Mouse (Mus musculus): Measurements from ENCODE around the gene Tcf7l2.

Tcf7l2 gene

DNA sequence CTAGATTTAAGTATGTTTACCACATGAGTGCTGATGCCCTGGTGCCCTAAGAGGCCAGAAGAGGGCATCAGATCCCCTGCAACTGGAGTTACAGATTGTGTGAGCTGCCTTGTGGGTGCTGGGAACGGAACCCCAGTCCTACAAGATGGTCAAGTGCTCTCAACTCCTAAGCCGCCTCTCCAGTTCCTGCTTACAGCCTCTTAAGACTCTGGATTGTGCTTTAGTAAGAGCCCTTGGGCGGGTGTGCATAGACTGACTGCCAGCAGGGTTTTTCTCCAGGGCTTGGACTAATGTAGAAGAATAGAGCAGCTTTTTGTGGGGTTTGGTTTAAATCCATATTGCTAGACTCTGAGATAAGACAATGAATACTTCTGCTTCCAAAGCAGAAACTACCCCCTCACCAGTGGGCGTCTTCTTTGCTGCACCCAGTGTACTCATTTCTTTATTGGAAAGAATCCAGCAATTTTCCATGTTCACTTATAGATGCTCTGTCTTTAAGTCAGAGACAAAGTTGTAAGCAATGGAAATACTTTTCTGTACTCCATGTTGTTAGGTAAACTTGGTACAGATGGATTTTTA, 92.3 kb downstream of the Tcf7l2 start:
- DNase-seq: no peak

DNA sequence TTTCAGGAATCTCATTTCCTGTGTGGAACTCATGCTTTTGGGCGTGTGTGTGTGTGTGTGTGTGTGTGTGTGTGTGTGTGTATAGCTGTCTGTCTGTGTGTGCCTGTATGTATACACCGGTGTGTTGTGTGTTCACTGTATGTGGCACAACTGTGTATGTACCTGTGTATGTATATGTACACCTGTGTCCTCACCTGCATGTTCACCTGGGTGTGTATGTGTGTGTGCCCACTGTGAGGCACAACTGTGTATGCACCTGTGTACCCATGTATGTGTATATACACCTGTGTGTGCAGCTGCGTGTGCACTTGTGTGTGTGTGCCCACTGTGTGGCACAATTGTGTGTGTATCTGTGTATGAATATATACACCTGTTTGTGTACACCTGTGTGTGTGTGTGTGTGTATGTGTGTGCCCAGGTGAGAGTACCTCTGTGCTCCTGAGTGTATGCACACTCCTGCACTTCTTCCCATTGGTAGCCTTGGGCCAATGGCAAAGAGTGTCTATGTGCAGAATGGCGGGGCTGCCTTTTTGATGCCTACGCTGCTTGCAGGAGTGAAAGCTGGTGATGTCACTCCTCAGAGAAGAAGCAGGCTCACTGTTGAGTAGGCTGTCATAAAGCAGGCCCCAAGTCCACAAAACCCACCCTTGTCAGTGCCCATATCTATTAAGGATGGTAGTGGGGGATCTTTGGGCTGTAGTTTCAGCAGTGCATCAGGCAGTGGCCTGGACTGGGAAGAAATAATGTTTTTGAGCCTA, 95.5 kb downstream of the Tcf7l2 start:
- no peak for DNase-seq

DNA sequence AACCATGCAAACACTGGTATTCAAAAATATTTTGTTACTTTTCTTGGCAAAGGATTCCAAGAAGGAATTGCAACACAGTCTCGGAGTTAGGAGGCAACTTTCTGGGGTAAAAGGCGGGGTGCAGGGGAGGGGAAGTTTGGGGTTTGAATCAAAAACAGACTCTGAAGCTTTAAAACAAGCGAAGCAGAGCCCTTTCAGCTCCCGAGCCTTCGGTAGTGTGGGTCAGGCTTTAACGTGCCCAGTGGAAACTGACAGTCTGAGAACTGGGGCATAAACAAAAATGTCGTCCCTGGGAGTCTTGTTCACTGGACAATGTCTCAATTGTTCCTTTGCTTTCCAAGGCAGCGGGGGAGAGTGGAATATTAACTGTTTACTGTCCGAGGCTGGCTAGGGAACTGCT, 96.3 kb downstream of the Tcf7l2 start:
- DNase-seq: peak; percentile 31 to 42

DNA sequence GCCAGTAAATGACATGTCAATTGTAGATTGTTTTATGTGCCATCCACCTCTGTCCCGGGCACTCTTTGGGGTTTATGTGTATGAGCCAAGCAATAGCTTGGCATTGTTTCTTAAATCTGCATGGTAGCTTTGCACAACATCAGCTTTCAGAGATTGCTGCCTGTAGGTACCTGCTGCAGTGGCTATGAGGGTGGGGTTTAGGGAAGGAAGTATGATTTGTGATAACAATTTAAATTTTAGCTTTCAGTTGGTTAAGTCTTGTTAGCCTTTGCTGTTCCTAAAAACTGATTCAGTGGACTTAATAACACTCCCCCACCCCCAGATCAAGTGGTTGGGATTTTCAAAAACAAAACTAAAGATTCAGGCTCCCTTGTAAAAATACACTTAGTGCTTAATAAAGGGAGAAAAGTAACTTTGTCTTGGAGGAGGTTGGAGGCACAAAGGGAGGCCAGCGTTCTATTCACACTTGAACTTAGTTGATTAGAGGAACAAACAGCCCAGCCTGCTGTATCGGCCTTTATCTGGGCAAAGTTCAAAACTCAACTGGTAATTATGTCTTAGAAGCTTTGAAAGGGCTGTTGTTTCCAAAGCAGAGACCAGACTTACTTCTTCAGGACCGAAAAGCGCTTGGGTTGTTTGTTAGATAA, 96.9 kb downstream of the Tcf7l2 start:
- DNase-seq: no peak

DNA sequence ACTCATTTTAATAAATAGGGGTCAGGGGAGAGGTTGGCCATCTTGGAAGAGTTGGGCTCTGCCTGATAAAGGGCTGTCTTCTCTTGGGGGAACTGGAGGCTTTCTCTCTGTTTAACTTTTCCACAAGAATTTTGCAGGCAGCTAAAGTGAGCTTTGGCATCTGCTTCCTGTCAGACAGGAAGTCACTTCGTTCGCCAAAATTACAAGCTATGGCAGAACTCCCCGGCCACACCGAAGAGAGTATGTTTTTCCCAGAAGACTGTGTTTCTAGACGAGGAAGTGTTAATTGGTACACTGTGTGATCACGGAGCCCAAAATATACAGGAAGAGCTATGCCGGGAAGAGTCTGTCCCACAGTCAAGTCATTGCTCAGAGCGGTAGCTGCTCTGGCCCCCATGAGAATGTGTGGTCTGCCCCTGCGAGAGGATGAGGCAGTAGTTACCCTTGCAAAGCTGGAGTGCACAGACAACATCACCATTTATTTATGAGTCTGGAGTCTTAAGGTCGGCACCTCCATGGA, 97.5 kb downstream of the Tcf7l2 start:
- no peak for DNase-seq

DNA sequence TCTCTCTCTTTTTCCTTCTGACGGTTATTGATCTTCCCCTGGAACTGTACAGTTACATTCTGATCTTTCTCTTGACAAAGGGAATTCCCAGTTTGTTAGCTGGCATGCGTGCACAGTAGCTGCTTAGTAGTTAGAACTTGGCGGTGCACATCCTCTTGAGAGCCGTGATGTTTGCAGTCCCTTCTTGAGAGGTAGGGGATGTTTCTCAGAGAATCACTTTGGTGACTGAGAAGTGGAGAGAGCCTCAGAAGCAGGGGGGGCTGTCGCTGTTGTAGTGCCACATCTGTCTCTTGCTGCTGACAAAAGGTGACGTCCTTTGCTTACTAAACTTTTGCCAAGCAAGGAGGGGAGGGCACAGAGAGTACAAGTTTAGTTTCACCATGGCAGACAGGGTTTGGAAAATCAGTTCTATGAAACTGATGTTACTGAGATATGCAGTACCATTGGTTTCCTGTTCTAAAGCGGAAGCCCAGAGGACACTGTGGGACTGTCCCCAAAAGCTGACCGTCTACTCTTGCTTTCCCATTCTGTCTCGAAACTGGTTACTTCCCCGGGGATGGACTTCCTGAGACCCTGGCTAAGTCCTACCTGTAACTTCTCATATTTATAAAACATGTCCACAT, 99.0 kb downstream of the Tcf7l2 start:
- DNase-seq: no peak

DNA sequence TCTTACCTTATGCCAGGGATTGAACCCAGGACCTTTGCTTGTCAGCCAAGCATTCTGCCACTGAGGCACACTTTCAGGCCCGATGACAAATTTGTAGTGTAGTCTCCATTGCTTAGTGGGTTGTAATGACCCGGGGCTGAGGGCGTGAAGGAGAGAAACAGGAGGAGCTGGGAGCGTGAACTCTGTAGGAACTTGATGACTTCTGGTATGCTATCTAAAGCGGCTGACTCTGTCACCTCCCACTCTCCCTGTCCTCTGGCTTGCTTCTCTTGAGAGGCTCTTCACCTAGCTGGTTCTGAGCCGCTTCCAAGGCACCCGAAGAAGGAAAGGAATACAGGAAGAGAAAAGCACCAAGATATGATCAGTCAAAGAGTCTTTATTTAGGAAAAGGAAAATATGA, 100.4 kb downstream of the Tcf7l2 start:
- no peak for DNase-seq

DNA sequence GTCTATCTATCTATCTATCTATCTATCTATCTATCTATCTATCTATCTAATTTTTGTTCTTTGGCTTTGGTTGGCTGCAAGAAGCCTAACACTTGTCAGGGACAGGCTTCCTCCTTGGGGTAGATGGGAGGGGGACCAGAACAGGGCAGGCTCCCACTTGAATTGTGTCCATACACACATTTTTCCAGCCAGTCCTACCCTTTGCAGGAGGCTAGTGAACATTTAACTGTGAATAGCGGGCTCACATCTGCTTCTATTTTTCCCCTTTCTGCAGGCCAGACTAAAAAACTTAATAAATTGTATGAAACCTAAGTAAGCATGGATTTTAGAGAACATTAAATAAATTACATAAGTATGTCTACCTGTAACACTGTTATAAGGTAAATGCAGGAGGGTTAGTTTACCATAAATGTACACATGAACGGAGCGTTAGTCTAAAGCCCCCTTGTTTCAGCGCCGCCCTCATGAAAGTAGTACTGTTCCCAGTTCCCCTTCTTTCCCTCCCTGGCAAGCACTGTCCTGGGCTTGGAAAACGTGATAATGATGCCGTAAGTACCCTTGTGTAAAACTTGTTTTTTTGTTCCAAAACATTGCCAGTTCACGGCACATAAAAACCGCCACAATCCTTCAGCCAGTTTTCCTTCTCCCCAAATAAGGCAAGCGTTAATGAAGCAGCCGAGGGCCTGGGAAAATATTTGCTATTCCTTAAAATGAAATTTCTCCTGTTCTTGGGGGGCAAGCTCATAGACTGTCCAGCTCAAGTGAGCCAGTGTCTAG, 101.7 kb downstream of the Tcf7l2 start:
- no peak for DNase-seq

DNA sequence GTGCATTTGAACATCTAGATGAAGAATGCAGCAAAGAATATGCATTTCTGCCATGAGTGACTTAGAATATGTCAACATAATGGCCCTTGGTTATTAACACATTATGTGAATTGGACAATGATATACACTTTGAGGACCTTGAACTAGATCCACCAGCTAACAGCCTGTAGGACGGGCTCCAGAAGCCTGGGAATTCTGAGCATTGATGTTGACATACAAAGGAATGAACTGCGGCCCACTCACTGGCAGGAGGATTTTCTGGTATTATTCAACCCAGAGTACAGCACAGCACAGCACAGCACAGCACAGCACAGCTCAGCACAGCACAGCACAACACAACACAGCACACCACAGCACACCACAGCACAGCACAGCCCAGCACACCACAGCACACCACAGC, 104.1 kb downstream of the Tcf7l2 start:
- DNase-seq: no peak

DNA sequence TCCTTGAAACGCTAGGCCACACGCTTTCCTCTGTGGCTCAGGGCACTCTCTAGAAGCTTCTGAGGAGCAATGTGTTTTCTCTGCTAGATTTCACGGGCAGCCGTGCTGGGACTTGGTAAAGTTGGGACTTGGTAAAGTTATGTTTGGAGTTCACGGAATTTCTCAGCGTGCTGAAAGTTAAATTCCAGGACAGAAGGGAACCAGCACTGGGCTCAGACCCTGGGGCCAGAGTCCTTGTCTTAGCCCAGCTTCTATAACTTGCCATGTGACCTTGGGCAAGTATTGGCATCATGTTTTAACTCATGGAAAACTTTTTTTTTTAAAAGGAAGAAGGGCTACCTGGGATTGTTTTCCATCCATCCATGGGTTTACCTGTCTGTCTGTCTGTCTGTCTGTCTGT, 104.6 kb downstream of the Tcf7l2 start:
- DNase-seq: no peak

DNA sequence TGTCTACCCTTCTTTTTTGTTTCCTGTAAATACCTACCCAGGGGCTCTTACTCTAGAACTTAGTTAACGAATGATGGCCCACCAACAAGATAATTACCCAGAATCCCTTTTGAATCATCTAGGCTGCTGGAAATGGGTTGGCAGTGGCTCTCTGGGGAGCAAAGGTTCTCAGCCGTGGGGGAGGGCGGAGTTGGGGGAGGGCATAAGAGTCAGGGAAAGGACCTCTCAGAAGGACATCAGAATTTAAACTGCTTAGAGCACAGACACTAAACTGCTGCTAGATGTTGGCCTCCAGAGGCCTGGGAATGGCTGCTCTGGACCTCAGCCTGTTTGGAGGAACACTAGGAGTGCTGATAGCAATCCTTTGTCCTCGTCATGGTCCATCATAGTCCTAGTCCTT, 105.4 kb downstream of the Tcf7l2 start:
- DNase-seq: no peak

DNA sequence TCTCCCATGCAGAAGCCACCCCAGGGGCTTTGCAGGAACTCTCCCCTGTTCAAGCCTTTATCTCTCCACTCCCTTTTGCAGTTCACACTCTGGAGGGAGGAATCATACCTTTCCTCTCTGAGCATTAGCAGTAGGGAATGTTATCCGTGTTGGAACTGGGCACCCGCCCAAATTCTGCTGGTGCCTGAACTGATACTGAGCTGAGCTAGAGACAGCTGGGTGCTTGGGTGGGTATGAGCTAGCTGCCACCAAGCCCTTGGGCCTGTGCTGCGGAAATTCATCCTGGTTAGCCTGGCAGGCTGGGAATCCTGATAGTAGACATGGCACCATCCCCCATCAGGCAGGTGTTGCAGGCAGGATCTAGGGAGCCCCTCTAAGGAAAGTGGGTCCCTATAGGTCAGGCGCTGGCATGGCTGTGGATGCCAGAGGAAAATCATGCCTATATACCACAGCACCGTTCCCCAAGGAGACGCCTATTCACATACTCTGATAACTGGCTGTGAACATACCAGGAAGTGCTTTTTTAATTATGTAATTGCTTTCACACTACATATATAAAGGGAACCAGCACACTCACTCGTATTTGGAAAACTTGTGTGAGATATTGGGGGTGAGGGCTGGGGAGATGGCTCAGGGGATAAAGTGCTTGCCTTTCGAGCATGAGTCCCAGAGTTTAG, 108.9 kb downstream of the Tcf7l2 start:
- DNase-seq: no peak

DNA sequence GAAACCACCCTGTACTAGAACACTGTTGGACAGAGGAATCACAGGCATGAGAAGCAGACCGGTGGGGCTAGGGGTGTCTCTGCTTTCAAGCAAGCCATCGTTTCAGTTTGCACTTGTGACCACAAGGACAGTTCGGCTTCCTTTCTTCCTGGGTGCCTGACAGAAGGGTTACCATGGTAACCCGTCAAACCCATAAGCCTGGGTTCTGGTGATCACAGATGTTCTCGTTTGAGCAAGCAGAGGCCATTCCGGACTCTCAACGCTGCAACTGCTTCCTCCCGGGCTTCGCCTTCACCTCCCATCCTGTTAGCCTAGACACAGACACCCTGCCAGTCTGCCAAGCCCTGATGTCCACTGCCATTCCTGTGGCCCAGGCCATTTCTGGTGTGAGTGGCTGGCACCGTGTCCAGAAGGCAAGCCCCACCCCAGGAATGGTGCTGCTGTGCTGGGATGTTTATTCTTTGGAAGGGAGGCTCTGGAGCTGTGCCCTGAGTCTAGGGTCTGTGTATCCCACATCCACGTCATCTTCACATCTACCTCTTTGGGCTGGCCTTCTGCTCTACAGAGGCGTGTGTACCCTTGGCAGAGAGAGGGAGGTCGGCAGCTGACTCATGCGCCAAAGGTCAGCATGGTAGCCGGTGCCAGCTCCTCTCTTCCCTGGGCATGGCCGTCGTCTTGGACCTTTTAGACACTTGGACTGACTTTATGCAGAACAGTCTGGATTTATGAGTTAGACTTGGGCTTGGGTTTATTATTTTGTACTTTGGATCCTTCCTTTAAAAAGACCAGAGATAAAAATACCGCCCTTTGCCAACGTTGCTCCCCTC, 110.1 kb downstream of the Tcf7l2 start:
- peak; percentile 37 to 48 for DNase-seq

DNA sequence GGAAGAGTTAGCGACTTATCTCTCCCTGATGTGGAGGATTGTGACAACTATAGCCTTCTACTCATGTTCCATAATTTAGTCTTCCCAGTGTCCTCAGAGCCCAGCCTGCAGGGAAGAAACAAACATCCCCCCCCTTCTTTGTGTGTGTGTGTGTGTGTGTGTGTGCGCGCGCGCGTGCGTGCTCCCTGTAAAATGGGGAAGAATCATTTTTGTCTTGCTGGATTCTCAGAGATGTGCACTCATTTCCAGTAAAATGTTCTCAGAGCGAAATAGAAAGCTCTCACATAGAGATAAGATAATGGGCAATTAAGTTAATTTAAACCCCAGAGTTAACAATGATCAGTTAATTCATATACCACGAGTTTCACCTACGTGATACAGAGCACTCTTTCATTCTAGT, 112.8 kb downstream of the Tcf7l2 start:
- no peak for DNase-seq

DNA sequence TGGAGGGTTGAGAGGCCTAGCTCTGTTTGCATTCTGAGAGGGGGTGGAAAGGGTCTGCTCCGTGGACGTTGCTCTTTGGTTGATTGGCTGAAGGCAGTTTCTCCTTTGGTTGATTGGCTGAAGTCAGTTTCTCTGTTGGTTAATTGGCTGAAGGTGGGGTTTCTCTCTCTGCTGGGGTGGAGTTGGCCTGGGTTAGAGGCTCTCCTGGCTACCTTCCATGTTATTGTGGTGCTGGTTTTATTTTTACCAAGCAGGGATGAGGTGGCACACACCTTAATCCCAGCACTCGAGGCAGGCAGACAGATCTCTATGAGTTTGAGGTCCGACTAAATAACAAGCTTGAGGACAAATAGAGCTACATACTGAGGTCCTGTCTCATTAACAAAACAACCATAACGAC, 114.0 kb downstream of the Tcf7l2 start:
- DNase-seq: no peak

DNA sequence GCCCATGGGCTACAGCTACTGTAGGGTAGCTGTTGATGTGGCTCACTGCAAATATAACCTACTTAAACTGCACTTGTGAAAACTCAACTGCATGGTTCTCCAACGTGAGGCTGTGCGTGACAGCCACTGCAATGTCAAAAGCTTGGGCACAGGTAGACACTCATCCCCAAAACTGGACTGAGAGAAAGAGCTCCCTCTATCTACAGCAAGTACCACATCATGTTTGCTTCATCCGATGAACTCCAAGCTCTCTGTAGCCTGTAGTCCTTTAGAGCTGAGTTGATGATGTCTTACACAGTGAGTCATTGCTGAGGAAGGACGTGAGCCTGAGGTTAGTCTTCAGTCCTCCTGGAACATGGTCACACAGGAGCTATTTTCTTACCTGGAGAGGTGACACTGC, 115.7 kb downstream of the Tcf7l2 start:
- DNase-seq: no peak

DNA sequence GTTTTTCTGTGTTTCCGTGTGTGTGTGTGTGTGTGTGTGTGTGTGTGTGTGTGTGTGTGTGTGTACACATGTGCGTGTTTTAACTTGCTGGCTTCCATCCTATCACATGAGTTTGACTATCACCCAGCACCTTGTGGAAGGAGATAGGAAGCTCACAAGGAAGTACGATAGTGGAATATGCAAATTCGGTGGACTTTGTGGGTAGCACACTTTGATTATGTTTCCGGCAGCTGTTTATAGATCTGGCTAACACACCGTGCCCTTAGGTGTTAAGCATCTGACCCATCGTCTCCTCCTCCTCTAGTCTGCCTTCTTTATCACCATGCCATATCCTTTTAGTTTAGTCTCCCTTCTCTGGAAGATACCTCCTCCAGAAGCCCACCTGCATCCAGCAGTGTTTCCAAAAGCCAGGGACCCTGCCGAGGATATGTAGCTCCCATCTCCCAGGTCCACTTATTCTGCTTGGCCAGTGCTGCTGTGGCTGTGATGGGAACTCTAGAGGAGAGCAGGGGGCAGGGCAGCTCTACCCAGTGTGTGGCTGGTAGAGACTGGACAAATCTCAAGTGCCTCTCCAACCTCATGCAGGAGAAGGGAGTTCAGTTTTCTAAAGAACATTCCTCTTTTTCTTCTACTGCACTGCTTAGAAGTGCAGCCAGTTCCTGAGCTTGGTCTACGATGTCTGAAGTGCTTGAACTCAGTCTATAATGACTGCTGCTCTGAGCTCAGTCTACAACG, 118.6 kb downstream of the Tcf7l2 start:
- DNase-seq: no peak

DNA sequence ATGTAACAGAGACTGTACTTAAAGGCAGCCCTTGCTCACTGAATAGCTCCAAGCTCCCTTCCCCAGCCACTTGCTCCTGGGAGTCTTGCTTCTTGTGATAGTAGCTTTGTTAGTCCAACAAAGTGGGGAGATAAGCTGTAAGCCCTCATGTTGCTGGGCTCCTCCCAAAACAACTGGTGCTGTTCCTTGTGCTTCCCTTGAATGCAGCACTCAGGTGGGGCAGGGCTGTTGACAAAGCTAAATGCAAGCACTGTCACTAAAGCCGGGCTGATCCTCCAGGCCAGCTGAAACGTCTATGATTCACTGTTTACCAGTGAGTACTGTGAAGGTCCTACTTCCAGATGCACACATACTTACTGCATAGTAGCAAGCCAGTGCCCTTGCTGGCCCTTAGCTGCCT, 120.1 kb downstream of the Tcf7l2 start:
- DNase-seq: no peak

DNA sequence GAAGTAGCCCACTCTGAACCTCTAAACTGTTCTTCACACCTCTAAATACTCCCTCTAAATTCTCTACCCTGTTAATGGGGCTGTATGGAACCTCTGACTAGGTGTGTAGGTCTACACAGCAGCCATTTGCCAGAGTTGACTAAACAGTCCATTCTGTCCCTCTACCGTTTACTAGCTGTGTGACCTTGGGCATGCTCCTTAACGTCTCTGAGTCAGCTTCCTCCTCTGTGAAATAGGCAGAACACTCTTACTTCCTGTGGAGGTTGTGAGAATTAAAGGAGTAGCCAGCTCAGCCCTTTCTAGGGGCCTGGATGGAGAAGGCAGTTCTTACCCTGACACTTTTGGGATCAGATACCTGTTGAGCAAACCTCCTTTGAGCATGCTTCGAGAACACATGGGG, 120.9 kb downstream of the Tcf7l2 start:
- DNase-seq: no peak

DNA sequence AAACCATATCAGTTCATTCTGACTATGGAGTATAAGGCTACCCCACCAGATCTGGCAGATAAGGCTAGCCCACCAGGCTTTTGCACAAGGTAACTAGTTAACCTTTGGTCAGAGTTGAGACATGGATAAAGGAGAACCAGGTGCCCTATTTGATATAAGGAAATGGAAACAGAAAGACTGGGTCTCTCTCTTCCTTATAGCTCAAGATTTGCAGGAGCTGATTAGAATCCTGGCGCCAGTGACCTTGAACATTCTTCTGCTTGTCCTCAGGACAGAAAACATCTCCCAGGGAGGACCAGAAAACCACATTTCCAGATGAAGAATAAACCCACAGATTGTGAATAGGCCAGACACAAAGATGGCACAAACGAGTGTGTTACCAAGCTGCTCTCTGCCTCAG, 123.4 kb downstream of the Tcf7l2 start:
- DNase-seq: no peak
